Mouse (Mus musculus): ENCODE results near the gene Zfhx3. TPM values are rescaled to one million over a fixed set of nuclear protein-coding genes. Genes with fewer than 3 reads are reported as not detected.

Zfhx3 gene
- polyA plus RNA-seq, 1 experiment from 2014 or later: 19.8 TPM

GRCm38 (mm10) chr8:108729667-108730329 lies 787.4 kb downstream of the Zfhx3 start:
- ATAC-seq (ENCODE audit: insufficient read depth): no peak
- no peak for DNase-seq
- Histone ChIP-seq H3K4me1 (ENCODE audit: insufficient read depth) (peaks cover 59% of the 10 kb centered on the region), H3K4me2 (no peak overlapping the region; the same call in 1 of the 2 replicates), H3K27ac (ENCODE audit: low read depth) (0 out of 2 replicates have a peak overlapping the region, but pooled peaks have one; percentile 0), H3K9me3 (ENCODE audit: low read depth, low read length) (no peaks in the 10 kb centered on the region), H3K4me3 (ENCODE audit: low read depth, low read length) (no peak overlapping the region), H3K9ac (no peak overlapping the region), H3K36me3 (ENCODE audit: insufficient read depth) (no peaks in the 10 kb centered on the region), H3K27me3 (ENCODE audit: insufficient read depth, low read length) (no peaks in the 10 kb centered on the region)
- WGBS: 22% methylated on average over 12 of the region's 12 CpGs
- no peak for TF ChIP-seq CTCF (IDR thresholded peaks at IDR 0.05; ENCODE audit: low read depth)

- no peak for TF ChIP-seq CTCF (IDR thresholded peaks at IDR 0.05; ENCODE audit: low read depth)
- Histone ChIP-seq H3K4me1 (ENCODE audit: insufficient read depth) (peaks cover 53% of the 10 kb centered on the region), H3K27me3 (ENCODE audit: insufficient read depth, low read length) (no peaks in the 10 kb centered on the region), H3K4me3 (ENCODE audit: low read depth, low read length) (no peak overlapping the region), H3K27ac (ENCODE audit: low read depth) (no peak overlapping the region), H3K9me3 (ENCODE audit: low read depth, low read length) (no peaks in the 10 kb centered on the region), H3K9ac (no peak overlapping the region), H3K36me3 (ENCODE audit: insufficient read depth) (no peaks in the 10 kb centered on the region), H3K4me2 (no peak overlapping the region)
- ATAC-seq (ENCODE audit: insufficient read depth): no peak
- 39% methylated on average over 9 of the region's 9 CpGs for WGBS
- DNase-seq: no peak
These were observed 788.5 kb downstream of the Zfhx3 start for GRCm38 (mm10) chr8:108730907-108731440.

DNA sequence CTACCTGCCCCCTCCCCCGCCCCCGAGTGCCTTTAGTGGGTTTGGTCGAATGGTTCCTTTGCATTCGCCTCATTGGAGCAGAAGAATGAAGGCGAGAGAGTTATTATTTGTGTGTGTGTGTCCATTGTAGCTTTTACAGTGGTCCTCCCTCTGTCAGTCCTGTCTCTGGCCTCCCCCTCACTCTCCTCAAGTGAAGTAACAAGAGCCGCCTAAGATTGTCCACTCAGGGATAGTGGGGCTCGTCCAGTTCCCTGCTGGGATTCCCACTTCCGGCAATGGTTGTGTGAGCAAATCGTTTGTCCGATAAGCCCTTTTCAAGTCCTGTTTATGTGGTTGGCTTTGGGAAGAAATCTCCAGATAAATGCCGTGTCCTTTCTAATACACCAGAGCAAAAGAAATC lies 790.1 kb downstream of the Zfhx3 start:
- Histone ChIP-seq H3K9ac (no peak overlapping the region), H3K27ac (ENCODE audit: low read depth) (no peak overlapping the region), H3K27me3 (ENCODE audit: insufficient read depth, low read length) (no peaks in the 10 kb centered on the region), H3K4me1 (ENCODE audit: insufficient read depth) (peaks cover 58% of the 10 kb centered on the region), H3K36me3 (ENCODE audit: insufficient read depth) (no peaks in the 10 kb centered on the region), H3K9me3 (ENCODE audit: low read depth, low read length) (no peaks in the 10 kb centered on the region), H3K4me2 (no peak overlapping the region), H3K4me3 (ENCODE audit: low read depth, low read length) (no peak overlapping the region)
- 33% methylated on average over 11 of the region's 11 CpGs for WGBS
- DNase-seq (peak; percentile 58), ATAC-seq (ENCODE audit: insufficient read depth) (no peak)
- TF ChIP-seq CTCF (IDR thresholded peaks at IDR 0.05; ENCODE audit: low read depth): no peak

- no peaks in the 10 kb centered on the region for H3K27me3 ChIP-seq (ENCODE audit: insufficient read depth, low read length)
- DNase-seq: no peak
- H3K9ac ChIP-seq: no peak overlapping the region
- no peak overlapping the region for H3K4me3 ChIP-seq (ENCODE audit: low read depth, low read length)
- peaks cover 56% of the 10 kb centered on the region for H3K4me1 ChIP-seq (ENCODE audit: insufficient read depth)
- H3K9me3 ChIP-seq (ENCODE audit: low read depth, low read length): no peaks in the 10 kb centered on the region
- no peak overlapping the region for H3K27ac ChIP-seq (ENCODE audit: low read depth)
- WGBS: 56% methylated on average over 5 of the region's 5 CpGs
- no peak for ATAC-seq (ENCODE audit: insufficient read depth)
- no peak overlapping the region for H3K4me2 ChIP-seq
- TF ChIP-seq CTCF (IDR thresholded peaks at IDR 0.05; ENCODE audit: low read depth): no peak
- no peaks in the 10 kb centered on the region for H3K36me3 ChIP-seq (ENCODE audit: insufficient read depth)
These were observed 790.9 kb downstream of the Zfhx3 start for GRCm38 (mm10) chr8:108733385-108733784.

GRCm38 (mm10) chr8:108736442-108736841 lies 794.0 kb downstream of the Zfhx3 start:
- peak; percentile 85 for DNase-seq
- ATAC-seq (ENCODE audit: insufficient read depth): peak; percentile 72; the same call in 1 of the 2 replicates
- no peak for TF ChIP-seq CTCF (IDR thresholded peaks at IDR 0.05; ENCODE audit: low read depth)
- Histone ChIP-seq H3K4me1 (ENCODE audit: insufficient read depth) (peaks cover 36% of the 10 kb centered on the region), H3K9me3 (ENCODE audit: low read depth, low read length) (no peaks in the 10 kb centered on the region), H3K4me2 (peak overlapping the region; percentile 34), H3K27ac (ENCODE audit: low read depth) (peak overlapping the region; percentile 70), H3K27me3 (ENCODE audit: insufficient read depth, low read length) (no peaks in the 10 kb centered on the region), H3K4me3 (ENCODE audit: low read depth, low read length) (no peak overlapping the region), H3K36me3 (ENCODE audit: insufficient read depth) (no peaks in the 10 kb centered on the region), H3K9ac (no peak overlapping the region)
- WGBS: 13% methylated on average over 9 of the region's 9 CpGs

- ATAC-seq (ENCODE audit: insufficient read depth) (no peak), DNase-seq (no peak)
- Histone ChIP-seq H3K9me3 (ENCODE audit: low read depth, low read length) (no peaks in the 10 kb centered on the region), H3K9ac (no peak overlapping the region), H3K4me2 (no peak overlapping the region), H3K4me1 (ENCODE audit: insufficient read depth) (peaks cover 25% of the 10 kb centered on the region), H3K4me3 (ENCODE audit: low read depth, low read length) (no peak overlapping the region), H3K27me3 (ENCODE audit: insufficient read depth, low read length) (no peaks in the 10 kb centered on the region), H3K27ac (ENCODE audit: low read depth) (no peak overlapping the region), H3K36me3 (ENCODE audit: insufficient read depth) (no peaks in the 10 kb centered on the region)
- WGBS: 80% methylated on average over 10 of the region's 10 CpGs
- no peak for TF ChIP-seq CTCF (IDR thresholded peaks at IDR 0.05; ENCODE audit: low read depth)
These were observed 795.7 kb downstream of the Zfhx3 start for GRCm38 (mm10) chr8:108738179-108738578.

GRCm38 (mm10) chr8:108739517-108739916 lies 797.1 kb downstream of the Zfhx3 start:
- no peak overlapping the region for H3K9ac ChIP-seq
- H3K4me2 ChIP-seq: no peak overlapping the region
- ATAC-seq (ENCODE audit: insufficient read depth) (no peak), DNase-seq (no peak)
- H3K36me3 ChIP-seq (ENCODE audit: insufficient read depth): no peaks in the 10 kb centered on the region
- H3K4me1 ChIP-seq (ENCODE audit: insufficient read depth): peaks cover 24% of the 10 kb centered on the region
- no peak for TF ChIP-seq CTCF (IDR thresholded peaks at IDR 0.05; ENCODE audit: low read depth)
- H3K27me3 ChIP-seq (ENCODE audit: insufficient read depth, low read length): no peaks in the 10 kb centered on the region
- no peak overlapping the region for H3K27ac ChIP-seq (ENCODE audit: low read depth)
- WGBS: 82% methylated on average over 6 of the region's 6 CpGs
- no peak overlapping the region for H3K4me3 ChIP-seq (ENCODE audit: low read depth, low read length)
- no peaks in the 10 kb centered on the region for H3K9me3 ChIP-seq (ENCODE audit: low read depth, low read length)

Measured in lung, embryonic 14.5 days (tissue).